Mouse (Mus musculus) embryonic fibroblast, embryonic 13.5 days (primary cell): ENCODE data around the gene Scd3.

Source experiments
- CTCF ChIP-seq: IDR thresholded peaks from 2 replicates; pipeline ENCODE4 v1.5.1; 2011; ENCODE audit warnings: mild to moderate bottlenecking, control low read depth, low read length, moderate library complexity, borderline replicate concordance; ENCODE audit not compliant: insufficient read depth
- POLR2A ChIP-seq: IDR thresholded peaks from 2 replicates; pipeline ENCODE4 v1.6.1; 2011; ENCODE audit warnings: low read depth, mild to moderate bottlenecking, control low read depth, low read length, moderate library complexity

GRCm38 (mm10) chr19:44203015-44203564 lies at the start of gene Scd3:
- no peak for TF ChIP-seq POLR2A
- TF ChIP-seq CTCF: no peak
